Mouse (Mus musculus): ENCODE measurements at regions not wholly inside any gene's neighbourhood (a gene's known extent, or its start where the extent isn't known, plus 50 kb on each side); places are given as distances from the start of the nearest gene placed in this dataset.

- no peak for TF ChIP-seq POLR2A (IDR thresholded peaks at IDR 0.05; ENCODE audit: borderline replicate concordance, extremely low read depth, insufficient read depth, insufficient read length, poor library complexity, severe bottlenecking)
- TF ChIP-seq CTCF (IDR thresholded peaks at IDR 0.05; ENCODE audit: borderline replicate concordance, extremely low read depth, insufficient read depth, insufficient read length): no peak
Measured at GRCm38 (mm10) chr12:99087286-99087685, 166.9 kb downstream of the Ttc8 start.
